Mouse (Mus musculus) embryonic facial prominence, embryonic 10.5 days (tissue): ENCODE measurements around the gene Ttf2. TPM values are rescaled to one million over a fixed set of nuclear protein-coding genes. Genes with fewer than 3 reads are reported as not detected.

Source experiments
- DNase-seq: peaks from one replicate; pipeline ENCODE4 v3.0.0-alpha.2; 2017; ENCODE audit warnings: low spot score
- H3K27ac ChIP-seq: fragments of 300-500 bp; sonication (generic); replicated peaks from 2 replicates; pipeline ENCODE4 v1.5.1; 2016; ENCODE audit warnings: mild to moderate bottlenecking
- H3K27me3 ChIP-seq: fragments of 300-500 bp; sonication (generic); replicated peaks from 2 replicates; pipeline ENCODE4 v1.6.1; 2016; ENCODE audit warnings: low read depth, mild to moderate bottlenecking; ENCODE audit not compliant: poor library complexity, severe bottlenecking
- H3K36me3 ChIP-seq: fragments of 300-500 bp; sonication (generic); replicated peaks from 2 replicates; pipeline ENCODE4 v1.6.1; 2016; ENCODE audit warnings: mild to moderate bottlenecking, moderate library complexity
- H3K4me1 ChIP-seq: fragments of 300-500 bp; sonication (generic); 2 replicates; pipeline ENCODE4 v1.6.1; 2016
- H3K4me3 ChIP-seq: fragments of 300-500 bp; sonication (generic); 2 replicates; pipeline ENCODE4 v1.5.1; 2016; ENCODE audit warnings: mild to moderate bottlenecking, moderate library complexity
- H3K9me3 ChIP-seq: fragments of 300-500 bp; sonication (generic); 2 replicates; pipeline ENCODE4 v1.6.1; 2016; ENCODE audit warnings: mild to moderate bottlenecking
- WGBS: fragments of 180-500 bp; shearing (Covaris S2); methylation state at CpG from one replicate; pipeline ENCODE4 v1.1.7; 2016; 5-methylcytosine and 5-hydroxymethylcytosine counted together
- polyA plus RNA-seq: library from polyadenylated mRNA; unstranded; fragments of >200 nt; fragmentation: Nextera tagmentation; extraction: Ambion mirVana; gene quantifications from 2 replicates; pipeline ENCODE4 v1.2.1, GENCODE M21; 2016

The Ttf2 gene
- polyA plus RNA-seq, 1 experiment from 2014 or later = 28.1 TPM

- peaks cover 12% of the 10 kb centered on the region for H3K4me1 ChIP-seq
- 0 out of 2 replicates have a peak, but pooled peaks cover 3% of the 10 kb centered on the region for H3K27me3 ChIP-seq
- H3K4me3 ChIP-seq = no peak overlapping the region
- no peak overlapping the region for H3K27ac ChIP-seq
- no peaks in the 10 kb centered on the region for H3K9me3 ChIP-seq
- H3K36me3 ChIP-seq = no peaks in the 10 kb centered on the region
- WGBS = 88% methylated on average over 15 of the region's 15 CpGs
- DNase-seq = no peak
Measured at GRCm38 (mm10) chr3:101003575-101004356, 34.3 kb upstream of the Ttf2 start.

- DNase-seq = no peak
- H3K36me3 ChIP-seq = no peaks in the 10 kb centered on the region
- no peak overlapping the region for H3K27ac ChIP-seq
- 20% methylated on average over 2 of the region's 2 CpGs for WGBS
- H3K9me3 ChIP-seq = no peaks in the 10 kb centered on the region
- peaks cover 17% of the 10 kb centered on the region for H3K4me1 ChIP-seq
- H3K27me3 ChIP-seq = 0 out of 2 replicates have a peak, but pooled peaks cover 3% of the 10 kb centered on the region
- H3K4me3 ChIP-seq = no peak overlapping the region
Measured at GRCm38 (mm10) chr3:100999732-101000131, 30.3 kb upstream of the Ttf2 start.

GRCm38 (mm10) chr3:100998904-100999340, 29.5 kb upstream of the Ttf2 start:
- Histone ChIP-seq H3K9me3 (no peaks in the 10 kb centered on the region), H3K4me1 (peaks cover 24% of the 10 kb centered on the region), H3K36me3 (no peaks in the 10 kb centered on the region), H3K4me3 (no peak overlapping the region), H3K27ac (no peak overlapping the region), H3K27me3 (0 out of 2 replicates have a peak, but pooled peaks cover 3% of the 10 kb centered on the region)
- WGBS = 16% methylated on average over 6 of the region's 6 CpGs
- DNase-seq = peak; percentile 74

GRCm38 (mm10) chr3:100997785-100998570, 28.5 kb upstream of the Ttf2 start:
- no peak overlapping the region for H3K27ac ChIP-seq
- H3K36me3 ChIP-seq = no peaks in the 10 kb centered on the region
- 84% methylated on average over 10 of the region's 10 CpGs for WGBS
- no peaks in the 10 kb centered on the region for H3K27me3 ChIP-seq
- no peaks in the 10 kb centered on the region for H3K9me3 ChIP-seq
- DNase-seq = no peak
- H3K4me3 ChIP-seq = no peak overlapping the region
- peaks cover 29% of the 10 kb centered on the region for H3K4me1 ChIP-seq

GRCm38 (mm10) chr3:100994252-100994651, 24.8 kb upstream of the Ttf2 start:
- peaks cover 22% of the 10 kb centered on the region for H3K4me1 ChIP-seq
- H3K4me3 ChIP-seq = no peak overlapping the region
- no peak overlapping the region for H3K27ac ChIP-seq
- no peaks in the 10 kb centered on the region for H3K27me3 ChIP-seq
- no peaks in the 10 kb centered on the region for H3K36me3 ChIP-seq
- WGBS = 59% methylated on average over 4 of the region's 4 CpGs
- DNase-seq = no peak
- no peaks in the 10 kb centered on the region for H3K9me3 ChIP-seq

GRCm38 (mm10) chr3:100993718-100994117, 24.3 kb upstream of the Ttf2 start:
- Histone ChIP-seq H3K4me3 (no peak overlapping the region), H3K9me3 (no peaks in the 10 kb centered on the region), H3K36me3 (no peaks in the 10 kb centered on the region), H3K27me3 (no peaks in the 10 kb centered on the region), H3K27ac (no peak overlapping the region), H3K4me1 (peaks cover 17% of the 10 kb centered on the region)
- DNase-seq = no peak
- WGBS = 74% methylated on average over 15 of the region's 15 CpGs

DNA sequence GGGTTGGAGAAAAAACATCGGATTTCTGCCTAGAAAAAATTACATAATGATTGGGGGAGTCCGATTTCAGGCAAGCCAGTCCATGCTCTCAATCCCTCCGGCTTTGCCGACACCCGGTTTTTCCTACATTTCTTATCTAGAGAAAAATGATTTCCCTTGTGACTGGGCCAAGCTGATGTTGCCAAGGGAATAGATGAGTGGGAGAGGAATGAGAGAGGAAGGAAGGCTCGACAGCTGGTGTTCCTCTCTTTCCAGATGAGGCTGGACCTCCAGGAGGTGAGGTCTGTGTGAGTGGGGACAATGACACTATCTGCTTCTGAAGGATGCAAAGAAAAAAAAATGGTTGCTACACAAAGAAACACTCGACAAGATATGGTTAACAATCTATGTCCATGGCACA, 23.7 kb upstream of the Ttf2 start:
- Histone ChIP-seq H3K27me3 (no peaks in the 10 kb centered on the region), H3K4me1 (peaks cover 17% of the 10 kb centered on the region), H3K9me3 (no peaks in the 10 kb centered on the region), H3K27ac (no peak overlapping the region), H3K36me3 (no peaks in the 10 kb centered on the region), H3K4me3 (no peak overlapping the region)
- DNase-seq = no peak
- 80% methylated on average over 7 of the region's 7 CpGs for WGBS

DNA sequence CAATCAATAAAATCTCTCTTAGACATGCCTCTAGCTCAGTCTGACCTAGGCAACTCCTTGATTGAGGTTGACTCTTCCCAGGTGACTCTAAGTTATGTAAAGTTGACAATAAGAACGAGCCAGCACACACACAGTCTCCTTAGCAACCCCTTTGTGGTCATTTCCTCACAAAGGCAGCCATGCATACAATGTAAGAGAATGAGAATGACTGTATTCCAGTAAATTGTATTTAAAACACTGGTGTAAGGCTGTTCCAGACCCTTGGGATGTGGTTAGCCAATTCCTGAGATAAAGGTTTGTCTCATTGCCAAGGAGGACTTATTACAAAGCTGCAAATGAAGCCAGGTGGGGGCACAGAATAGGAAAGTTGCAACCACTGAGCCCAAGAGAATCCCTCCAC, 20.8 kb upstream of the Ttf2 start:
- no peak overlapping the region for H3K27ac ChIP-seq
- no peak for DNase-seq
- no peaks in the 10 kb centered on the region for H3K9me3 ChIP-seq
- no peak overlapping the region for H3K4me3 ChIP-seq
- no peaks in the 10 kb centered on the region for H3K36me3 ChIP-seq
- WGBS = 78% methylated on average over 1 of the region's 1 CpGs
- peaks cover 17% of the 10 kb centered on the region for H3K4me1 ChIP-seq
- H3K27me3 ChIP-seq = no peaks in the 10 kb centered on the region

- H3K4me3 ChIP-seq = no peak overlapping the region
- DNase-seq = no peak
- H3K36me3 ChIP-seq = no peaks in the 10 kb centered on the region
- no peak overlapping the region; the same call in 1 of the 2 replicates for H3K27ac ChIP-seq
- peaks cover 13% of the 10 kb centered on the region for H3K4me1 ChIP-seq
- 73% methylated on average over 12 of the region's 12 CpGs for WGBS
- no peaks in the 10 kb centered on the region for H3K27me3 ChIP-seq
- no peaks in the 10 kb centered on the region for H3K9me3 ChIP-seq
Measured at GRCm38 (mm10) chr3:100989417-100989816, 20.0 kb upstream of the Ttf2 start.

DNA sequence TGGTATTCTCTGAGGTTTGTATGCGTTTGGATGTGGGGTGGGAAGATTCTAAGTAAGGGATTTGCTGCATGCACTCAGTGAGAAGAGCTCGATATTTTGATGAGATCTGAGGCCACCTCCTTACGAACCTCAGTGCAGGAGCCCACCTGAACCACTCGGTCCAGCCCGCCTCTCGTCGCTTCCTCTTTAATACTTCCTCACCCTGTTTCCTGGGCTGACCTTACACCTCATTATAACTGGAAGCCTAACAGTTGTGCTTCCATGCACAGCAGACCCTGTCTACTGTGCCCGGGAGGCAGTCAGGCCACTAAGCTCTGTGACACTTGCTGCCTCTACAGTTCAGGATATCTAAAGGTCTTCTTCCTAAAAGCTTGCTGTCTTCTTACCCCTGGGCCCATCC, 9.8 kb upstream of the Ttf2 start:
- DNase-seq = no peak
- Histone ChIP-seq H3K27ac (no peak overlapping the region), H3K4me1 (0 out of 2 replicates have a peak, but pooled peaks cover 11% of the 10 kb centered on the region), H3K4me3 (no peak overlapping the region), H3K27me3 (peaks cover 7% of the 10 kb centered on the region; the same call in 1 of the 2 replicates), H3K36me3 (no peaks in the 10 kb centered on the region), H3K9me3 (no peaks in the 10 kb centered on the region)
- 79% methylated on average over 8 of the region's 8 CpGs for WGBS

DNA sequence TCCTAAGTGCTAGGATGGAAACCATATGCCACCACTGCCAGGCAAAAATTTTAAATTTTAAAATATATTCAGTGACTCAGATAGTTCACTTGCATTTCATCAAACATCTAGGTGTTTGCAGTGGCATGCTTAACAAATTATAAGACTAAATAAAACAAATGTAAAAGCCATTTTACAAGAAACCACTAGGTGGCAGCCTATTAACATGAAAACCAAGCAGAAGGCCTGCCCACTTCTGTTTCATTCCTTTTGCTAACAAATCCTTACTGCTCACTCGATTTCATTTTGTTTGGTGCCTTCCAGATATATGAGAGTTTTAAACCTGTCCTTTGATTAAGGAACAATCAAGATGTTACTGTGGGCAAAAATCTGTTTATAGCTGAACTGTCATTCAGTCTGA, 4.4 kb upstream of the Ttf2 start:
- no peak overlapping the region for H3K4me3 ChIP-seq
- WGBS = 9% methylated on average over 1 of the region's 1 CpGs
- no peak for DNase-seq

DNA sequence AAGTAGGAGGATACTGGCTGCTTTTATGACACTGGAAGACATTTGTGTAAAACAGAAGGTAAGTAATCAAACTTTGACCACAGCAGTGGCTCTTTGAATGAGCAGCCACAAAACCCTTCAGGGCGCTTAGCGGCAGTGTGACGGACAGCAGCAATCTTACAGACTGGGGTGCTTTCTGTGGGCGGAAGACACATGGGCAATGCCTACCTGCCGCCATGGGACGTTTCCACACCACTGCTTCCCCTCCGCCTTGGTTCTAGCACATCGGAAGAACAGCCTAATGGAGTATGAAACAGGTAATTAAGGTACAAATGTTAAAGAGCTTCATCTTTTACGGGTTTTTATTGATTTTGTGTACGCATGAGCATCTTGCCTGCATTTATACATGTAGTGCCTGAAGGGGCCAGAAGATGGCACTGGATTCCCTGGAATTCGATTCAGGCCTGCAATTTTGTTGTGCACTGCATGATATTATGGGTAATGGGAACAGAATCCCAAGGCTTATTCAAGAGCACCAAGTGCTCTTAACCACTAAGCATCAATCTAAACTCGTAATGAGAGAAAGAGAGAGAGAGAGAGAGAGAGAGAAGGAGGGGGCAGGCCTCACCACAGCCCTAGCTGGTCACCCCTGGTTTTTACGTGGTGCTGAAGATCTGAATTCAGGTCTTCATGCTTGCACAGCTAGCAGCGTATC, 5.5 kb downstream of the Ttf2 start:
- peak; percentile 38 for DNase-seq
- H3K4me3 ChIP-seq = no peak overlapping the region
- no peaks in the 10 kb centered on the region for H3K9me3 ChIP-seq
- peaks cover 5% of the 10 kb centered on the region for H3K4me1 ChIP-seq
- H3K27ac ChIP-seq = no peak overlapping the region
- WGBS = 85% methylated on average over 14 of the region's 14 CpGs
- H3K27me3 ChIP-seq = no peaks in the 10 kb centered on the region
- peaks cover 74% of the 10 kb centered on the region for H3K36me3 ChIP-seq

More for the DNA sequence above, 4.4 kb upstream of the Ttf2 start:
- Histone ChIP-seq H3K27ac (no peak overlapping the region), H3K9me3 (no peaks in the 10 kb centered on the region), H3K4me1 (peaks cover 9% of the 10 kb centered on the region), H3K36me3 (no peaks in the 10 kb centered on the region), H3K27me3 (no peaks in the 10 kb centered on the region)
